Mouse (Mus musculus) thymus, adult 2 months (tissue): ENCODE results near the gene Nphp4.

Experiments used
- CTCF ChIP-seq: fragments of 200-500 bp; IDR thresholded peaks from 2 replicates; pipeline ENCODE4 v1.5.1; 2012; ENCODE audit warnings: mild to moderate bottlenecking, control low read depth, low read length, moderate library complexity, borderline replicate concordance; ENCODE audit not compliant: control insufficient read depth, poor library complexity, insufficient read depth; ENCODE audit errors: extremely low read depth
- POLR2A ChIP-seq: fragments of 200-500 bp; IDR thresholded peaks from 2 replicates; pipeline ENCODE4 v1.6.1; 2012; ENCODE audit warnings: mild to moderate bottlenecking, low read length, control low read depth, moderate library complexity; ENCODE audit not compliant: control insufficient read depth, poor library complexity, insufficient read depth; ENCODE audit errors: extremely low read depth

GRCm38 (mm10) chr4:152494360-152494879 is 17.9 kb downstream of the Nphp4 start:
- TF ChIP-seq CTCF: no peak
- no peak for TF ChIP-seq POLR2A
